Mouse (Mus musculus): ENCODE measurements around the gene Ezh1. TPM values are rescaled to one million over a fixed set of nuclear protein-coding genes. Genes with fewer than 3 reads are reported as not detected.

Gene Ezh1
- polyA plus RNA-seq, 1 experiment from 2014 or later: 10.2 TPM

DNA sequence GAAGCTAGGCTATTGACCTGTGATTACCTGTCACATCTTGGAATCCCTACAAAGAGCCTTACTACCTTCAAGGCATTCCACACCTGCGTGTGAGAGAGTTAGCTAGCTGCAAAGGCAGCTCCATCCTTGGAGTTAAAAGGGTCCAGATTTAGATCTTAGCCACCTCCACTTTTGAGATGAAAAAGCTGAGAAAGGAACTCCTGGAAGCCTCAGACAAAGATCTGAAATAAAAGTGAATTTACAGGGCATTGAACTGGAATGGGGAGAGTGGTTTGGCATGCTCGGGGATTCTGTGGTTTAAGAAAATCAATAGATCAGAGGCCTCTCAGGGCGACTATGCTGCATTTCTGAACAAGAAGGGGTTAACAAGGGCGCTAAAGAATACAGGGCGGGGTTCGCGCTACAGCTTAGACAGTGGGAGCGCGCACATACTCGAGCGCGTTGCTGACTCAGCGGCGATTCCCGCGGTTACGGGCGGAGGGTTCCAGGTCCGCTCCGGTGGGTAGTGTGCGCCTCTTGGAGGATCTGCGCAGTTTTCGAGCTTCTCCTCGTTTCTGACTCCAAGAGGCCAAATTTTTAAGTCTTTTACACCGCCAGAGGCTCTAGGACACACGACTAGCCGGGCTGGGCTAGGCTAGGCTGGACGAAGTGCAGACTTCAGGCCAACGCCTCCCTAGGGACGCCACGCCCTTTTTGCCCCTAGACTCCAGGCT lies 54.4 kb downstream of the Ezh1 start:
- H3K9ac ChIP-seq (ENCODE audit: low read depth, low read length): peak overlapping the region; percentile 66
- peaks cover 3% of the 10 kb centered on the region; the same call in 1 of the 2 replicates for H3K36me3 ChIP-seq (ENCODE audit: control insufficient read depth, insufficient read depth, low read length)
- peaks cover 54% of the 10 kb centered on the region for H3K4me1 ChIP-seq (ENCODE audit: control insufficient read depth, insufficient read depth, low read length)
- H3K9me3 ChIP-seq (replicated peaks; ENCODE audit: control insufficient read depth, low read length): no peaks in the 10 kb centered on the region
- H3K4me2 ChIP-seq: peak overlapping the region; percentile 97
- WGBS (ENCODE audit: insufficient replicate concordance): under 1% methylated on average over 31 of the region's 31 CpGs
- H3K4me3 ChIP-seq (ENCODE audit: low read depth, low read length): peak overlapping the region; percentile 57
- H3K27ac ChIP-seq (ENCODE audit: low read depth, low read length): peak overlapping the region; percentile 82
- no peak for ATAC-seq (replicated peaks; ENCODE audit: insufficient number of reproducible peaks, low FRiP score, low TSS enrichment)
- peaks cover 51% of the 10 kb centered on the region for H3K27me3 ChIP-seq (ENCODE audit: control insufficient read depth, insufficient read depth, low read length)

- Histone ChIP-seq H3K27me3 (ENCODE audit: control insufficient read depth, insufficient read depth, low read length) (peaks cover 51% of the 10 kb centered on the region), H3K4me3 (ENCODE audit: low read depth, low read length) (peak within 1 kb of the TSS; percentile 71), H3K9me3 (replicated peaks; ENCODE audit: control insufficient read depth, low read length) (no peaks in the 10 kb centered on the region), H3K4me1 (ENCODE audit: control insufficient read depth, insufficient read depth, low read length) (peaks cover 50% of the 10 kb centered on the region), H3K36me3 (ENCODE audit: control insufficient read depth, insufficient read depth, low read length) (peaks cover 3% of the 10 kb centered on the region; the same call in 1 of the 2 replicates), H3K4me2 (peak within 1 kb of the TSS; percentile 97), H3K27ac (ENCODE audit: low read depth, low read length) (peak within 1 kb of the TSS; percentile 82), H3K9ac (ENCODE audit: low read depth, low read length) (peak within 1 kb of the TSS; percentile 73)
- under 1% methylated on average over 39 of the region's 50 CpGs for WGBS (ENCODE audit: insufficient replicate concordance)
- ATAC-seq (replicated peaks; ENCODE audit: insufficient number of reproducible peaks, low FRiP score, low TSS enrichment): peak; percentile 88
Observed at GRCm38 (mm10) chr11:101170811-101171610, 55.3 kb downstream of the Ezh1 start, which contains the start of gene Plekhh3. Plekhh3 (minus strand) TSS chr11:101171351.

DNA sequence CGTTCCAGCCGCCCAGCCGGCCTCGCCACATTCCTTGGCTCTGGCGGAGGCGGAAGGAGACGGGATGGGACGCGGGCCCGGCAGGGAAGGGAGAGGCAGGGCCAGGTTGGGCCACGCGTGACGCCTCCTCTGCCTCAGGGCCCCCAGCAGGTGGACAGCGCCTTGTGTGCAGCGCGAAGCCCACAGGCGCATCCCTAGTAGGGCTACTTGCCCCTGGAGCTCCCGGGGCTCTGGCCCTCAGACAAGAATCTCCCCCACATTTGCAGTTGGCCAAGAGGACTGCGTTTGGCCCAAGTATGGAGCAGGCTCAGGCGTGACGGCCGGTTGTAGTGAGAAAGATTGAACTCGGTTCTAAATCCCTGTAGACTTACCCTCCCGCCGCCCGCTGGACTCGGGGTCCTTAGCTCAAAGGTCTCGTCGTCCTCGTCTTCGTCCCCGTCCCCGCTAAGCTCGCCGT lies 55.9 kb downstream of the Ezh1 start, which contains the start of gene Cntnap1:
Gene Cntnap1, plus strand, starts transcription at position 170 of the 457 bp plus-strand sequence.
- Histone ChIP-seq H3K4me1 (ENCODE audit: control insufficient read depth, insufficient read depth, low read length) (peaks cover 50% of the 10 kb centered on the region), H3K4me2 (peak within 1 kb of the TSS; percentile 97), H3K4me3 (ENCODE audit: low read depth, low read length) (peak within 1 kb of the TSS; percentile 71), H3K36me3 (ENCODE audit: control insufficient read depth, insufficient read depth, low read length) (peaks cover 3% of the 10 kb centered on the region; the same call in 1 of the 2 replicates), H3K27me3 (ENCODE audit: control insufficient read depth, insufficient read depth, low read length) (peaks cover 53% of the 10 kb centered on the region), H3K9ac (ENCODE audit: low read depth, low read length) (peak within 1 kb of the TSS; percentile 73), H3K9me3 (replicated peaks; ENCODE audit: control insufficient read depth, low read length) (no peaks in the 10 kb centered on the region), H3K27ac (ENCODE audit: low read depth, low read length) (peak within 1 kb of the TSS; percentile 82)
- WGBS (ENCODE audit: insufficient replicate concordance): under 1% methylated on average over 35 of the region's 35 CpGs
- ATAC-seq (replicated peaks; ENCODE audit: insufficient number of reproducible peaks, low FRiP score, low TSS enrichment): no peak

DNA sequence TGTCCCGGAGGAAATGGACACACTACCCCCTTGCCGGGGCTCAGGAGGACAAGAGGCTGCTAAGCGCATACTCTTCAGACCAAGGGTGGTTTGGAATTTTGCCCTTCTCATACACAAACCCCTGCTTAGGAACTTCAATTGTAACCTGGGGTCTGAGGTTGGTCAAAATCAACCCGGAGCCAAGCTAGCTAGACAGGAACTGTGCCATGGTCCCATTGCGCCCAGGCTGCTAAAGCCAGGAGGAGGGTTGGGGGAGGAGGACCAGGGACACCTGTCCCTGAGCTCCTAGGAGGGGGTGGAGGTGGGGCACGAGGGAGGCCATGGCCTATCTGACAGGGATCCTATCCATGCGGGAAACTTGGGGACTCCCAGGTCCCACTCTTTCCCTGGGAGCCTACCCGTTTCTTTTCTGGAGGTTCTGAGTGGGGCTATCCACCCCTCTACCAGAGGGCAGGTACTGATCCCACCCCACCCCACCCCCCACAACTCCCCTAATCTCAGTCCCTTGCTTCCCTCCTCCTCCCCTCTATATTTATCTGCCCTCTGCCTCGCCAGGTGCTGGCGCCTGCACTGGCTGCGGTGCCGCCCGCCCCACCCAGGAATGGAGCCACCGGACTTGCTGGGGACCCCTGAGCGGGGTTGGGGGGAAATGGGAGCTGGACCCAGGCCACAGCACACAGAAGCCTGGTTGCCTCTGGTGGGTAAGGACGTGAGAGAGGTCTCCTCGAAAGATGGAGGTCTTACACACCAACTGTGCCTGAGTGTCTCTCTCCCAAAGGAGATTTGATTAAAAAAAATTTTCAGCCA lies 56.8 kb downstream of the Ezh1 start:
- peak overlapping the region; percentile 73 for H3K9ac ChIP-seq (ENCODE audit: low read depth, low read length)
- H3K27ac ChIP-seq (ENCODE audit: low read depth, low read length): no peak overlapping the region
- H3K4me3 ChIP-seq (ENCODE audit: low read depth, low read length): peak overlapping the region; percentile 71
- H3K4me1 ChIP-seq (ENCODE audit: control insufficient read depth, insufficient read depth, low read length): peaks cover 54% of the 10 kb centered on the region
- no peaks in the 10 kb centered on the region for H3K9me3 ChIP-seq (replicated peaks; ENCODE audit: control insufficient read depth, low read length)
- WGBS (ENCODE audit: insufficient replicate concordance): 12% methylated on average over 17 of the region's 17 CpGs
- no peak for ATAC-seq (replicated peaks; ENCODE audit: insufficient number of reproducible peaks, low FRiP score, low TSS enrichment)
- peaks cover 56% of the 10 kb centered on the region for H3K27me3 ChIP-seq (ENCODE audit: control insufficient read depth, insufficient read depth, low read length)
- H3K36me3 ChIP-seq (ENCODE audit: control insufficient read depth, insufficient read depth, low read length): peaks cover 3% of the 10 kb centered on the region; the same call in 1 of the 2 replicates
- peak overlapping the region; percentile 97 for H3K4me2 ChIP-seq

GRCm38 (mm10) chr11:101168301-101168980 lies 57.8 kb downstream of the Ezh1 start:
- peak overlapping the region; percentile 1; the same call in 1 of the 2 replicates for H3K4me2 ChIP-seq
- no peak overlapping the region for H3K27ac ChIP-seq (ENCODE audit: low read depth, low read length)
- no peak for ATAC-seq (replicated peaks; ENCODE audit: insufficient number of reproducible peaks, low FRiP score, low TSS enrichment)
- 69% methylated on average over 18 of the region's 18 CpGs for WGBS (ENCODE audit: insufficient replicate concordance)
- no peaks in the 10 kb centered on the region for H3K9me3 ChIP-seq (replicated peaks; ENCODE audit: control insufficient read depth, low read length)
- H3K4me1 ChIP-seq (ENCODE audit: control insufficient read depth, insufficient read depth, low read length): peaks cover 49% of the 10 kb centered on the region
- peaks cover 62% of the 10 kb centered on the region for H3K27me3 ChIP-seq (ENCODE audit: control insufficient read depth, insufficient read depth, low read length)
- peaks cover 3% of the 10 kb centered on the region; the same call in 1 of the 2 replicates for H3K36me3 ChIP-seq (ENCODE audit: control insufficient read depth, insufficient read depth, low read length)
- no peak overlapping the region for H3K4me3 ChIP-seq (ENCODE audit: low read depth, low read length)
- no peak overlapping the region for H3K9ac ChIP-seq (ENCODE audit: low read depth, low read length)

DNA sequence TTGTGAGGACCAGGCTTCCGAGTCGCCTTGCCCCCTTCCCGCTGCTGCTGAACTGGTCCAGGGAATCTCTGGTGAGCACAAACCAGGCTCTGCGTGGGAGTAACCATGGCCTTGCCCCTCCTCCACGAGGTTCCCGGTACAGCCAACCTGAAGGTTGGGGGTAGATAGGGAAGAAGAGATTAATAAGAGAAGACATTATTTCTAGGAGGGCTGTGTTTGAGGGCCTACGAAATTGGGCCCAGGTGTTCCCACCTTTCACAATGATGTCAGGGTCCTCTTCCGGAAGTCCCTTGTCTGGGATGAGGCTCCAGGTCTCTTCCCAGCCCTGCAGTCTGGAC lies 58.3 kb downstream of the Ezh1 start:
- no peak for ATAC-seq (replicated peaks; ENCODE audit: insufficient number of reproducible peaks, low FRiP score, low TSS enrichment)
- no peaks in the 10 kb centered on the region for H3K9me3 ChIP-seq (replicated peaks; ENCODE audit: control insufficient read depth, low read length)
- no peak overlapping the region for H3K4me2 ChIP-seq
- WGBS (ENCODE audit: insufficient replicate concordance): 51% methylated on average over 8 of the region's 8 CpGs
- H3K36me3 ChIP-seq (ENCODE audit: control insufficient read depth, insufficient read depth, low read length): peaks cover 3% of the 10 kb centered on the region; the same call in 1 of the 2 replicates
- H3K9ac ChIP-seq (ENCODE audit: low read depth, low read length): no peak overlapping the region
- H3K4me1 ChIP-seq (ENCODE audit: control insufficient read depth, insufficient read depth, low read length): peaks cover 45% of the 10 kb centered on the region
- H3K27ac ChIP-seq (ENCODE audit: low read depth, low read length): no peak overlapping the region
- peaks cover 68% of the 10 kb centered on the region for H3K27me3 ChIP-seq (ENCODE audit: control insufficient read depth, insufficient read depth, low read length)
- no peak overlapping the region for H3K4me3 ChIP-seq (ENCODE audit: low read depth, low read length)

DNA sequence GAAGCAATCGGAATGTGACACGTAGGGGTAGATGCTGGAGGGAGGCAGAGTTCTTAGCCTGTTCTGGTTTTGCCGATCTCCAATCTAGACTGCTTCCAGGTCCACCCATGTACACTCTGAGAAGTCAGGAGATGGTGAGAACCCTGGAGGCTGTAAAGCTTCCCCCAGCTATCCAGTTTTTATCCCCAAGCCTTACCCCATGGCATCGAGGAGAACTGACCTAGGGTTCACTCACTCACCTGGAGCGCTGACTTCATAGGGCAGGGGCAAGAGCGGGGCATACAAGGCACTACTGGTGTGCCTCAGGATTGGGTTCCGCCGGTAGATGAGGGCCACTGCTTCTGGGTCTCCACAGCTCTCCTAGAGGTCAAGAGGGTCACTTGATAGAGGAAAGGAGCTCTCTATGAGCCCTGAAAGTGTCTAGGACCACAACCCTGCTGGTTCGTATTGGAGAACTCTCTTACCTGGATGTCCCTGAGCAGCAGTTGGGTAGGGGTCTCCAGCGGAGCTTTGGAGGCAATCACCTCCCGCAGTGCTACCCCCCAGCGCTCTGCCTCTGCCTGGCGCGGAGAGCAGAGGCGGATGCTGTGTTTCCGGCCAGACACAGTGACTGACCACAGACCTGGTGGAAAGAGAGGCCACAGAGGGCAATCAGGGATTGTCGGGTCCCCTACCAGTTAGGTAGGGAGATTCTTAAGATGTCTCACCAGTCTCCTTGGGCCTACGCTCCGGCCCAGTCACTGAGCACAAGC lies 58.9 kb downstream of the Ezh1 start:
- H3K27ac ChIP-seq (ENCODE audit: low read depth, low read length): no peak overlapping the region
- H3K4me3 ChIP-seq (ENCODE audit: low read depth, low read length): no peak overlapping the region
- ATAC-seq (replicated peaks; ENCODE audit: insufficient number of reproducible peaks, low FRiP score, low TSS enrichment): no peak
- peaks cover 71% of the 10 kb centered on the region for H3K27me3 ChIP-seq (ENCODE audit: control insufficient read depth, insufficient read depth, low read length)
- H3K36me3 ChIP-seq (ENCODE audit: control insufficient read depth, insufficient read depth, low read length): peaks cover 3% of the 10 kb centered on the region; the same call in 1 of the 2 replicates
- 51% methylated on average over 19 of the region's 19 CpGs for WGBS (ENCODE audit: insufficient replicate concordance)
- H3K9me3 ChIP-seq (replicated peaks; ENCODE audit: control insufficient read depth, low read length): no peaks in the 10 kb centered on the region
- no peak overlapping the region for H3K9ac ChIP-seq (ENCODE audit: low read depth, low read length)
- peaks cover 43% of the 10 kb centered on the region for H3K4me1 ChIP-seq (ENCODE audit: control insufficient read depth, insufficient read depth, low read length)
- 0 out of 2 replicates have a peak overlapping the region, but pooled peaks have one; percentile 14 for H3K4me2 ChIP-seq

Measured in heart, embryonic 11.5 days (tissue).